Mouse (Mus musculus): ENCODE measurements at regions not wholly inside any gene's neighbourhood (a gene's known extent, or its start where the extent isn't known, plus 50 kb on each side); places are given as distances from the start of the nearest gene placed in this dataset.

GRCm38 (mm10) chr10:120556116-120556515 lies 79.8 kb upstream of the Hmga2 start:
- no peak for TF ChIP-seq TCF12 (IDR thresholded peaks at IDR 0.05; ENCODE audit: insufficient read depth, poor library complexity, severe bottlenecking)
- TF ChIP-seq POLR2A (IDR thresholded peaks at IDR 0.05; ENCODE audit: insufficient read length, low read depth): no peak
- no peak for TF ChIP-seq E2F4 (IDR thresholded peaks at IDR 0.05; ENCODE audit: insufficient read depth)
- TF ChIP-seq MYOG (IDR thresholded peaks at IDR 0.05; ENCODE audit: control insufficient read depth in 1 of 3, insufficient read depth in 1 of 3, insufficient read length in 2 of 3, low read depth in 2 of 3): no peak
- TF ChIP-seq CEBPB (IDR thresholded peaks at IDR 0.05; ENCODE audit: insufficient read depth, poor library complexity, severe bottlenecking): no peak
- TF ChIP-seq USF1 (IDR thresholded peaks at IDR 0.05; ENCODE audit: low read depth): no peak
- TF ChIP-seq MAX (IDR thresholded peaks at IDR 0.05; ENCODE audit: low read depth): no peak
- TF ChIP-seq REST (IDR thresholded peaks at IDR 0.05; ENCODE audit: insufficient read depth, insufficient read length): no peak
- no peak for TF ChIP-seq MYOD1 (IDR thresholded peaks at IDR 0.05; ENCODE audit: control insufficient read depth in 1 of 3, insufficient read length in 2 of 3, low read depth in 2 of 3)
- TF ChIP-seq POLR2AphosphoS2 (IDR thresholded peaks at IDR 0.05; ENCODE audit: insufficient read length, low read depth): no peak
- TF ChIP-seq SRF (IDR thresholded peaks at IDR 0.05; ENCODE audit: control insufficient read depth, insufficient read length, low read depth): no peak
